ENCODE assay signal across 1 mouse cellular context in genomic region chr6:95117614-95118541, GRCm38 (mm10).
TF ChIP-seq lines count a peak whose summit lies in the region.

No protein-coding gene starts in this region.

TF ChIP-seq in CH12.LX, 34 proteins besides CTCF, POLR2A, EP300 and RAD21 (continued from another document):
- TF ChIP-seq E2F4 (IDR thresholded peaks at IDR 0.05; ENCODE audit: insufficient replicate concordance, low read depth, low read length) (no peak), SIN3A (IDR thresholded peaks at IDR 0.05; ENCODE audit: low read length) (peak; percentile 63; the same call in 1 of the 2 replicates), USF2 (conservative IDR thresholded peaks at IDR 0.05; ENCODE audit: low read depth, low read length) (no peak), HCFC1 (IDR thresholded peaks at IDR 0.05; ENCODE audit: low read depth, low read length) (peak; percentile 98), MEF2A (IDR thresholded peaks at IDR 0.05; ENCODE audit: borderline replicate concordance, low read depth, low read length) (no peak; the same call in 1 of the 2 replicates), MAX (IDR thresholded peaks at IDR 0.05; ENCODE audit: low read length) (peak; percentile 76; the same call in 1 of the 2 replicates), ZMIZ1 (IDR thresholded peaks at IDR 0.05; ENCODE audit: low read depth, low read length) (0 out of 2 replicates have a peak, but pooled peaks have one; percentile 34), JUND (conservative IDR thresholded peaks at IDR 0.05; ENCODE audit: low read depth, low read length) (no peak), MXI1 (IDR thresholded peaks at IDR 0.05; ENCODE audit: low read depth, low read length) (peak; percentile 86), MAZ (IDR thresholded peaks at IDR 0.05; ENCODE audit: low read depth, low read length) (no peak), ZC3H11A (IDR thresholded peaks at IDR 0.05; ENCODE audit: low read depth, low read length) (no peak)
TF ChIP-seq in CH12.LX: peak in this region for 16.
